Mouse (Mus musculus) liver, postnatal 0 days (tissue): ENCODE data around the gene Gpha2.

Experiments used
- CTCF ChIP-seq: sonication (generic); IDR thresholded peaks from 2 replicates; pipeline ENCODE4 v1.5.1; 2016; ENCODE audit warnings: antibody characterized with exemption, low read depth
- EP300 ChIP-seq: IDR thresholded peaks from 2 replicates; pipeline ENCODE4 v1.6.1; 2016; ENCODE audit warnings: antibody characterized with exemption, low read depth, mild to moderate bottlenecking

- no peak for TF ChIP-seq CTCF
- no peak for TF ChIP-seq EP300
These were observed 10.7 kb downstream of the Gpha2 start for GRCm38 (mm10) chr19:6236842-6237241.
